Mouse (Mus musculus): ENCODE measurements around the gene Tmem115. TPM values are rescaled to one million over a fixed set of nuclear protein-coding genes. Genes with fewer than 3 reads are reported as not detected.

The Tmem115 gene
- polyA plus RNA-seq, 1 experiment: 24.4 TPM

DNA sequence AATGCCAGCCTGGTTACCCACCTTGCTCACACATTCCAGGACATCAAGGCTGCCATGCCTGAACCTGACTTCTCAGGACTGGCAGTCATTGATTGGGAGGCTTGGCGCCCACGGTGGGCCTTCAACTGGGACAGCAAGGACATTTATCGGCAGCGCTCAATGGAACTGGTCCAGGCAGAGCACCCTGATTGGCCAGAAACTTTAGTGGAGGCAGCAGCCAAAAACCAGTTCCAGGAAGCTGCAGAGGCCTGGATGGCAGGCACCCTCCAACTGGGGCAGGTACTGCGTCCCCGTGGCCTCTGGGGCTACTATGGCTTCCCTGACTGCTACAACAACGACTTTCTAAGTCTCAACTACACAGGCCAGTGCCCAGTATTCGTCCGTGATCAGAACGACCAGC, 44.1 kb downstream of the Tmem115 start:
- TF ChIP-seq FLI1 (IDR thresholded peaks at IDR 0.05; ENCODE audit: low read length): no peak
- no peak for TF ChIP-seq GATA1 (IDR thresholded peaks at IDR 0.05; ENCODE audit: borderline replicate concordance, low read length)
- Histone ChIP-seq H3K27me3 (replicated peaks) (no peaks in the 10 kb centered on the region), H3K4me3 (replicated peaks) (peak overlapping the region; percentile 66), H3K4me1 (peaks cover 70% of the 10 kb centered on the region), H3K36me3 (replicated peaks; ENCODE audit: low read length) (peaks cover 19% of the 10 kb centered on the region), H3K9me3 (no peaks in the 10 kb centered on the region)

DNA sequence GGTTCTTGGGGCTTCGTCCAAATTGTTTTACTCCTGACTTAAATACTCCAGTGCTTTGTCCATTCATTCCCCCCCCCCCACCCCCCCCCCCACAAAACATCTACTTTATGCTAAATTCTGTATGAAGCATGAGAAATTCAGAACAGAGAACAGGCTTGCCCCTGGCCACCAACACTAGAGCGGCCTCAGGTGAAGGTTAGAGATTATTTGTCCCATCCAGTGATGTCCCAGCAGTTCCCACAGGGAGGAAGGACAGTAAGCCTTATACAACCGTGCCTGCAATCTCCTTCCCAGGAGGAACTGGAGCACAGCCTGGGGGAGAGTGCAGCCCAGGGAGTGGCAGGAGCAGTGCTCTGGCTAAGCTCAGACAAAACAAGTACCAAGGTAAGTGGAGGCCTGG, 44.8 kb downstream of the Tmem115 start, which contains the start of gene Naa80:
Gene Naa80 (plus strand): TSS at position 301 of the 400 bp plus-strand sequence.
- Histone ChIP-seq H3K27me3 (replicated peaks) (no peaks in the 10 kb centered on the region), H3K9me3 (no peaks in the 10 kb centered on the region), H3K4me3 (replicated peaks) (peak within 1 kb of the TSS; percentile 76), H3K4me1 (peaks cover 75% of the 10 kb centered on the region), H3K36me3 (replicated peaks; ENCODE audit: low read length) (peaks cover 21% of the 10 kb centered on the region)
- TF ChIP-seq FLI1 (IDR thresholded peaks at IDR 0.05; ENCODE audit: low read length) (no peak), GATA1 (IDR thresholded peaks at IDR 0.05; ENCODE audit: borderline replicate concordance, low read length) (no peak)

DNA sequence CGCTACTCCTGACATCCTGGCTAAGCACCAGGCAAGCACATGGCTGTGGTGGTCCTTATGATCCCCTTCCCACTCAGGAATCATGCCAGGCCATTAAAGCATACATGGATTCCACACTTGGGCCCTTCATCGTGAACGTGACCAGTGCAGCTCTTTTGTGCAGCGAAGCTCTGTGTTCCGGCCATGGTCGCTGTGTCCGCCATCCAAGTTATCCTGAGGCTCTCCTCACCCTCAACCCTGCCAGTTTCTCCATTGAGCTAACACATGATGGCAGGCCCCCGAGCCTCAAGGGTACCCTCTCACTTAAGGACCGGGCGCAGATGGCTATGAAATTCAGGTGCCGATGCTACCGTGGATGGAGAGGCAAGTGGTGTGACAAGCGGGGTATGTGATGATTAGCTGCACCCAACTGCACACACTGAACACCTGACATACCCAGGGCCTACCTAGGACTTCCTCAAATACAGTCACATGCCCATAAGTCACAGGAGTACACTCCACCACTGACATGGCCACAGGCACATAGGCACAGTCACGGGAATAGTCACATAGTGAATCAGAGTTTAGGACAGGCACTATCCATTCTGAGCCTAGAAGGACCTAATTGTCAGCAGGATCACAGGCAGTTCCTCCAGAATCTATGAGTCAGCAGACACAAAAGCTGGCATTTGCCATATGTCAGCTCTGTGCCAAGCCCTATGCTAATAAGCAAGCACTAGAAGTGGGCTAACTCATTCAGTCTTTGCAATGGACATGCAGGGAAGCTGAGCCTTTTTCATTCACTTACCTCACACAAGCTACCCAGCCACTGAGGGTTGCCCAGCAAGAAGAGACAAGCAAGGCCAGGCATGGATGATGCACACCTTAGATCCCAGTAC, 45.5 kb downstream of the Tmem115 start:
- no peaks in the 10 kb centered on the region for H3K27me3 ChIP-seq (replicated peaks)
- H3K36me3 ChIP-seq (replicated peaks; ENCODE audit: low read length): peaks cover 27% of the 10 kb centered on the region
- no peaks in the 10 kb centered on the region for H3K9me3 ChIP-seq
- TF ChIP-seq FLI1 (IDR thresholded peaks at IDR 0.05; ENCODE audit: low read length): no peak
- no peak for TF ChIP-seq GATA1 (IDR thresholded peaks at IDR 0.05; ENCODE audit: borderline replicate concordance, low read length)
- peaks cover 79% of the 10 kb centered on the region for H3K4me1 ChIP-seq
- H3K4me3 ChIP-seq (replicated peaks): peak overlapping the region; percentile 76

DNA sequence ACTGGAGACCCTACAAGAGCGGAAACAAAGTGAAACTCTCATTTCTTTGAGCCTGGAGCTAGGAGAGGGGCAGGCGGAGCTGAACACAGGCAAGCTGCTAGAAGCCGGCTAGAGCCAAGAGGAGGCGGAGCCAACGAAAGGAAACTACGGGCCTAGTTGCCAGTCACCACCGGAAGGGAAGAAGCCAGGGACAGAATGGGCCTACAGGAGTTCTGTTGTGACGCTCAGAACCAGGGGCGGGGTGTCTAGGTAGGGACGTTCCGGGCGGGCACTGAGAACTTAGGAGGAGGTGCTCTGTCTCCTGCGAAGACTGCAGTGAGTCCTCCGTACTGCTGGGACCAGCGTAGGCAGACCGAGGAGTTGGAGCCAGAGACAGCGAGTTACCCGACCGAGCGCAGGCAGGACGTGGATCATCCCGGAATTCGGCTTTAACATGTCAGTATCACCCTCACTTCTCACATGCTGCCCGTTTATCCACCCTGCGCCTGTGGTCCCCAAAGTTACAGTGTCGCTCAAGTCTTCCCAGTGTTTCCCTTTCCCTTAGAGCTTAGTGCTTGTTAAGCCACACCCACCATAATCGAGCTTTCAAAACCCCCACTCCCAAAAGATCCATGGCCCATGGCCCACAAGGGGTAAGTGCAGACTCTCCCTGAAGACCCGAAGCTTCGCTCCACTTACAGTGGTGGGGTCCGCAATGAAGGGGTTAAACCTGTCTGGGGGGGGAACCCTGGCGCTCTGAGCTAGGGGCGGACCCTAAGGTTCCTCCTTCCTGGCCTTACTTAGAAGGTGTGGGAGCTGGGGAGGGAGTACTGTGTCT, 47.0 kb downstream of the Tmem115 start, which contains the start of gene Hyal3:
Gene Hyal3 (plus strand): TSS at position 318 of the 817 bp plus-strand sequence.
- H3K4me1 ChIP-seq: peaks cover 80% of the 10 kb centered on the region
- TF ChIP-seq FLI1 (IDR thresholded peaks at IDR 0.05; ENCODE audit: low read length): no peak
- TF ChIP-seq GATA1 (IDR thresholded peaks at IDR 0.05; ENCODE audit: borderline replicate concordance, low read length): no peak

DNA sequence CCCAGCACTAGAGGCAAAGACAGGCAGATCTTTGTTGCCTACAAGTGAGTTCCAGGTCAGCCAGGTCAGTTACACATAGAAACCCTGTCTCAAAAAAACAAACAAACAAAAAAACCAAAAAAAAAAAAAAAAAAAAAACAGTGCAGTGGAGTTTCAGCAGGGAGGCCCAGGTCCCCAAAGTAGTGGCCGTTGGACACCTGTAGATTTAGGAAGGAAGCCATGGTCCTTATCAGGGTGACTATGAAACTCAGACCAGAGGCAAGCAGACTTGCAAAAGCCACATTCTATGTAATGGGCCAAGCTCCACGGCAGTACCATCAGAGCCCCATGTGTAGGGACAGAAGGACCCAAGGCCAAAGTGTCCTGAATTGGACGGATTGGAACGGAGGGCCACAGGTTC, 47.8 kb downstream of the Tmem115 start:
- H3K27me3 ChIP-seq (replicated peaks): no peaks in the 10 kb centered on the region
- peaks cover 39% of the 10 kb centered on the region for H3K36me3 ChIP-seq (replicated peaks; ENCODE audit: low read length)
- peaks cover 80% of the 10 kb centered on the region for H3K4me1 ChIP-seq
- no peaks in the 10 kb centered on the region for H3K9me3 ChIP-seq
- TF ChIP-seq FLI1 (IDR thresholded peaks at IDR 0.05; ENCODE audit: low read length) (no peak), GATA1 (IDR thresholded peaks at IDR 0.05; ENCODE audit: borderline replicate concordance, low read length) (no peak)
- H3K4me3 ChIP-seq (replicated peaks): peak overlapping the region; percentile 100

More for the DNA sequence above, 47.0 kb downstream of the Tmem115 start, which contains the start of gene Hyal3:
- Histone ChIP-seq H3K27me3 (replicated peaks) (no peaks in the 10 kb centered on the region), H3K9me3 (no peaks in the 10 kb centered on the region), H3K36me3 (replicated peaks; ENCODE audit: low read length) (peaks cover 39% of the 10 kb centered on the region), H3K4me3 (replicated peaks) (peak within 1 kb of the TSS; percentile 100)

DNA sequence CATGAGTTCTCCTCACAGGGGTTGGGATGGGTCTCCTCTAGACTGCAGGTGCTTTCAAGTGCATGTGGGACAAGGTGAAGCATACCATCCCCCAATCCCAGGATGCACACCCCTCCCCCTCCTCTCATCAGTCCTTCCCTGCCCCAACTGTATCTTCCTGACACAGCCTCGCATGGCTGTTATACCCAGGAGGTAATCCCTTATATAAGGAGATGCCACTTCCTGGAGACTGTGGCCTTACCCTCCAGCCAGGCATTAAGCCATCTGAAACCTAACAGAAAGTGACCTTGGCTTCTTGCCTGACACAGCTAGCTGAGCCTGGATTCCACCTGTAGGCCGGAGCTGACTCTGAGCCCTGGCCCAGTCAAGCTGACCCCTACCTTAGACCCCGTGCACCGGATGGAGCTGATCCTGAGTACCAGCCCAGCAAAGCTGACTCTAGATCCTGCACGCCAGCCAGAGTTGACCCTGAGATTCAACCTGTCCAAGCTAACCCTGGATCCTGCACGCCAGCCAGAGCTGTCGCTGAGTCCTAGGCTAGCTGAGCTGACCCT, 48.8 kb downstream of the Tmem115 start:
- H3K36me3 ChIP-seq (replicated peaks; ENCODE audit: low read length): peaks cover 39% of the 10 kb centered on the region
- H3K27me3 ChIP-seq (replicated peaks): no peaks in the 10 kb centered on the region
- H3K9me3 ChIP-seq: no peaks in the 10 kb centered on the region
- TF ChIP-seq FLI1 (IDR thresholded peaks at IDR 0.05; ENCODE audit: low read length): no peak
- no peak for TF ChIP-seq GATA1 (IDR thresholded peaks at IDR 0.05; ENCODE audit: borderline replicate concordance, low read length)
- peak overlapping the region; percentile 56 for H3K4me3 ChIP-seq (replicated peaks)
- peaks cover 72% of the 10 kb centered on the region for H3K4me1 ChIP-seq

DNA sequence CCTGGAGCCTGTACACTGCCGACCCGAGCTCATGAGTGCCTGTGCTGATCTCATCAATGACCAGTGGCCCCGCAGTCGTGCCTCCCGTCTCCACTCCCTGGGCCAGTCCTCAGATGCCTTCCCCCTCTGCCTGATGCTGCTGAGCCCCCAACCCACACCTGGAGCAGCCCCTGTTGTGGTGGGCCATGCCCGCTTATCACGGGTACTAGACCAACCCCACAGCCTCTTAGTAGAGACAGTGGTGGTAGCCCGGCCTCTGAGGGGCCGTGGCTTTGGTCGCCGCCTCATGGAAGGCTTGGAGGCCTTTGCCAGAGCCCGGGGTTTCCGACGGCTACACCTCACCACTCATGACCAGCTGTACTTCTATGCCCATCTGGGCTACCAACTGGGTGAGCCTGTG, 49.4 kb downstream of the Tmem115 start:
- Histone ChIP-seq H3K36me3 (replicated peaks; ENCODE audit: low read length) (peaks cover 35% of the 10 kb centered on the region), H3K9me3 (no peaks in the 10 kb centered on the region), H3K4me3 (replicated peaks) (no peak overlapping the region), H3K4me1 (peaks cover 71% of the 10 kb centered on the region), H3K27me3 (replicated peaks) (no peaks in the 10 kb centered on the region)
- TF ChIP-seq FLI1 (IDR thresholded peaks at IDR 0.05; ENCODE audit: low read length) (no peak), GATA1 (IDR thresholded peaks at IDR 0.05; ENCODE audit: borderline replicate concordance, low read length) (no peak)

DNA sequence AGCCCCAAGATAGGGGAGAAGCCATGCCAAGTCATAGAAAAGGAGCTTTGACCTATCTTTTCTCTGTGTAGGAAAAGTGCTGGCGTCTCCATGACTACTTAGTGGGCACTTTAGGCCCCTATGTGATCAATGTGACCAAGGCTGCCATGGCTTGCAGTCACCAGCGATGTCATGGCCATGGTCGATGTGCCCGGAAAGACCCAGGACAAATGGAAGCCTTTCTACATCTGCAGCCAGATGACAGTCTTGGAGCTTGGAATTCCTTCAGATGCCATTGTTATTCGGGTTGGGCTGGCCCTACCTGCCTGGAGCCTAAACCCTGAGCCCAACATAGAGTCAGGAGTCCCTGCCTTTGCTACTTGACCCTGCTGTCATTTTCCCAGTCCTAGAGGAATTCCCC, 52.8 kb downstream of the Tmem115 start:
- Histone ChIP-seq H3K27me3 (replicated peaks) (no peaks in the 10 kb centered on the region), H3K9me3 (no peaks in the 10 kb centered on the region), H3K4me3 (replicated peaks) (peak overlapping the region; percentile 7), H3K36me3 (replicated peaks; ENCODE audit: low read length) (peaks cover 56% of the 10 kb centered on the region), H3K4me1 (peaks cover 72% of the 10 kb centered on the region)
- TF ChIP-seq GATA1 (IDR thresholded peaks at IDR 0.05; ENCODE audit: borderline replicate concordance, low read length): no peak
- TF ChIP-seq FLI1 (IDR thresholded peaks at IDR 0.05; ENCODE audit: low read length): no peak

DNA sequence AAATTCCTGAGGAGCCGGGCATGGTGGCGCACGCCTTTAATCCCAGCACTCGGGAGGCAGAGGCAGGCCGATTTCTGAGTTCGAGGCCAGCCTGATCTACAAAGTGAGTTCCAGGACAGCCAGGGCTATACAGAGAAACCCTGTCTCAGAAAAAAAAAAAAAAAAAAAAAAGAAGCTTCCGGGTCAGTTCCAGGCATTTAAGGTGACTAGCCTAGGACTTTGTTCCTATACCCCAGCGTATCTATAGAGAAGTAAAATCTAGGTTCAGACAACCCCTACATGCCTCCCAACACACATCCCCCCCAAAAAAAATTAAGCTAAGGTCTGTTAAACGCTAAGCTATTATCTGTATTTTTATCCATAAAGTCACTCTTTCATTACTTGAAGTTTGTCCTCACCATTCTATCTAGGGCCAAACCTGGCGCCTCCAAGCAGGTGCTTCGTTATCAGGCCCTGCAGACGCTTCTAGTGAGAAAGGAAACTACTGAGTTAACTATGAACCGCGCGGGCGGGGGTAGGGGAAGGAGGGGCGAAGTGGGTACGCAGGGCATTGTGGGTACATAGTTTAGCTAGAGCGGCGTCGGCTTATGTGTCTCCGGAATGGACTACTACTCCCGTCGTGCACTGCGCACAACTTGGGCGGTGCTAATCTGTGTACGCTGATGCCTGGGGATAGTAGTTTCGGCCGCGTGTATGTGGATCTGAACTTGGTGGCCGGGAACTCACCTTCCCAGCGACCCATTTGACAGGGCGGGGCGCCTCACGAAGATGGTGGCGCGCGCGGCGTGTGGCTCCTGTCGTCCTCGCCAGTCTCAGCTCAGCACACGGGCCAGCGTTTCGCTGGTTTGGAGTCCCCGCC, 53.5 kb downstream of the Tmem115 start, which contains the start of gene Ifrd2:
Gene Ifrd2 (plus strand): TSS at position 669 of the 859 bp plus-strand sequence.
- Histone ChIP-seq H3K27me3 (replicated peaks) (no peaks in the 10 kb centered on the region), H3K36me3 (replicated peaks; ENCODE audit: low read length) (peaks cover 60% of the 10 kb centered on the region), H3K9me3 (no peaks in the 10 kb centered on the region), H3K4me1 (peaks cover 70% of the 10 kb centered on the region), H3K4me3 (replicated peaks) (peak within 1 kb of the TSS; percentile 96)
- no peak for TF ChIP-seq FLI1 (IDR thresholded peaks at IDR 0.05; ENCODE audit: low read length)
- TF ChIP-seq GATA1 (IDR thresholded peaks at IDR 0.05; ENCODE audit: borderline replicate concordance, low read length): no peak

All from megakaryocyte, embryonic 14.5 days (primary cell).